Mouse (Mus musculus) small intestine, adult 2 months (tissue): ENCODE results near the gene Lat.

Experiments used
- CTCF ChIP-seq: fragments of 200-500 bp; IDR thresholded peaks from 2 replicates; pipeline ENCODE4 v1.5.1; 2012; ENCODE audit warnings: low read depth, mild to moderate bottlenecking, control low read depth, inconsistent platforms, low read length, moderate library complexity, mixed read lengths; ENCODE audit not compliant: insufficient replicate concordance, insufficient read length; ENCODE audit errors: extremely low read depth
- POLR2A ChIP-seq: fragments of 200-500 bp; IDR thresholded peaks from 2 replicates; pipeline ENCODE4 v1.6.1; 2012; ENCODE audit warnings: low read depth, mild to moderate bottlenecking, control low read depth, inconsistent platforms, low read length, moderate library complexity

GRCm38 (mm10) chr7:126355847-126356597 is 13.3 kb downstream of the Lat start:
- TF ChIP-seq CTCF = no peak
- no peak for TF ChIP-seq POLR2A
